Mouse (Mus musculus) heart, postnatal 0 days (tissue): Measurements from ENCODE around the gene Hunk. TPM values are rescaled to one million over a fixed set of nuclear protein-coding genes. Genes with fewer than 3 reads are reported as not detected.

Source experiments
- ATAC-seq: fragments of 200-750 bp; cut with Nextera tagmentation; 2 replicates; pipeline ENCODE4 v1.8.0; 2017; ENCODE audit warnings: low read depth, moderate number of reproducible peaks, moderate library complexity; ENCODE audit not compliant: insufficient read depth
- DNase-seq: peaks from one replicate; pipeline ENCODE4 v3.0.0-alpha.2; 2016; ENCODE audit warnings: low spot score
- H3K27ac ChIP-seq: fragments of 300-500 bp; sonication (generic); 2 replicates; pipeline ENCODE4 v1.5.1; 2014; ENCODE audit warnings: low read depth, mild to moderate bottlenecking
- H3K27me3 ChIP-seq: fragments of 300-500 bp; sonication (generic); 2 replicates; pipeline ENCODE4 v1.6.1; 2014; ENCODE audit warnings: low read length, mixed read lengths; ENCODE audit not compliant: control insufficient read depth, insufficient read depth
- H3K36me3 ChIP-seq: fragments of 300-500 bp; sonication (generic); replicated peaks from 2 replicates; pipeline ENCODE4 v1.6.1; 2014; ENCODE audit warnings: low read length, mixed read lengths; ENCODE audit not compliant: control insufficient read depth, insufficient read depth
- H3K4me1 ChIP-seq: fragments of 300-500 bp; sonication (generic); 2 replicates; pipeline ENCODE4 v1.6.1; 2014; ENCODE audit warnings: antibody characterized with exemption; ENCODE audit not compliant: control insufficient read depth, insufficient read depth
- H3K4me2 ChIP-seq: fragments of 300-500 bp; sonication (generic); 2 replicates; pipeline ENCODE4 v1.6.1; 2014; ENCODE audit warnings: low read depth, mild to moderate bottlenecking, low read length, moderate library complexity
- H3K4me3 ChIP-seq: fragments of 300-500 bp; sonication (generic); 2 replicates; pipeline ENCODE4 v1.5.1; 2014; ENCODE audit warnings: low read depth, low read length
- H3K9ac ChIP-seq: fragments of 300-500 bp; sonication (generic); replicated peaks from 2 replicates; pipeline ENCODE4 v1.6.1; 2014; ENCODE audit warnings: low read depth, low read length, mixed read lengths
- H3K9me3 ChIP-seq: fragments of 300-500 bp; sonication (generic); replicated peaks from 2 replicates; pipeline ENCODE4 v1.6.1; 2016; ENCODE audit warnings: low read length; ENCODE audit not compliant: control insufficient read depth
- CTCF ChIP-seq: IDR thresholded peaks from 2 replicates; pipeline ENCODE4 v1.5.1; 2016; ENCODE audit warnings: antibody characterized with exemption, control low read depth, low read depth
- EP300 ChIP-seq: IDR thresholded peaks from 2 replicates; pipeline ENCODE4 v1.6.1; 2016; ENCODE audit warnings: antibody characterized with exemption, low read depth
- WGBS: fragments of 180-500 bp; shearing (Covaris S2); extraction: QIAGEN DNeasy Blood & Tissue Kit; methylation state at CpG from one replicate; pipeline ENCODE4 v1.1.7; 2014; 5-methylcytosine and 5-hydroxymethylcytosine counted together
- polyA plus RNA-seq: library from polyadenylated mRNA; unstranded; fragments of >200 nt; fragmentation: Nextera tagmentation; extraction: Ambion mirVana; gene quantifications from 2 replicates; pipeline ENCODE4 v1.2.1, GENCODE M21; 2015
- total RNA-seq: library from RNA; depleted of rRNA; stranded (reverse); fragments of >200 nt; gene quantifications from 2 replicates; pipeline ENCODE4 v1.2.3, GENCODE M21; 2014; ENCODE audit warnings: low replicate concordance; rRNA removed

Hunk gene
- total and polyA plus RNA-seq, 2 experiments from 2014 or later, result 1.6 to 3.3 TPM

GRCm38 (mm10) chr16:90545509-90545908 is 159.7 kb downstream of the Hunk start:
- WGBS, result 61% methylated on average over 3 of the region's 3 CpGs
- H3K27me3 ChIP-seq, result 0 out of 2 replicates have a peak, but pooled peaks cover 8% of the 10 kb centered on the region
- H3K4me1 ChIP-seq, result no peaks in the 10 kb centered on the region; the same call in 1 of the 2 replicates
- ATAC-seq (no peak), DNase-seq (no peak)
- H3K4me2 ChIP-seq, result no peak overlapping the region
- H3K9ac ChIP-seq, result no peak overlapping the region
- no peak overlapping the region for H3K4me3 ChIP-seq
- H3K27ac ChIP-seq, result no peak overlapping the region
- H3K9me3 ChIP-seq, result no peaks in the 10 kb centered on the region
- TF ChIP-seq CTCF (no peak), EP300 (no peak)
- H3K36me3 ChIP-seq, result no peaks in the 10 kb centered on the region

GRCm38 (mm10) chr16:90546591-90546990 is 160.8 kb downstream of the Hunk start:
- Histone ChIP-seq H3K4me2 (no peak overlapping the region), H3K36me3 (no peaks in the 10 kb centered on the region), H3K27ac (no peak overlapping the region), H3K4me3 (no peak overlapping the region), H3K27me3 (0 out of 2 replicates have a peak, but pooled peaks cover 8% of the 10 kb centered on the region), H3K9me3 (no peaks in the 10 kb centered on the region), H3K4me1 (no peaks in the 10 kb centered on the region; the same call in 1 of the 2 replicates), H3K9ac (no peak overlapping the region)
- DNase-seq, result no peak
- ATAC-seq, result no peak
- WGBS, result 86% methylated on average over 3 of the region's 3 CpGs
- TF ChIP-seq EP300 (no peak), CTCF (no peak)

GRCm38 (mm10) chr16:90547996-90548395 is 162.2 kb downstream of the Hunk start:
- no peak for TF ChIP-seq CTCF
- TF ChIP-seq EP300, result no peak
- Histone ChIP-seq H3K27ac (no peak overlapping the region), H3K36me3 (no peaks in the 10 kb centered on the region), H3K4me1 (no peaks in the 10 kb centered on the region), H3K27me3 (0 out of 2 replicates have a peak, but pooled peaks cover 6% of the 10 kb centered on the region), H3K9me3 (no peaks in the 10 kb centered on the region), H3K4me2 (no peak overlapping the region), H3K9ac (no peak overlapping the region), H3K4me3 (no peak overlapping the region)
- ATAC-seq, result no peak
- DNase-seq, result no peak
- 80% methylated on average over 9 of the region's 9 CpGs for WGBS

Other genes with a start within 250 kb of the Hunk start
- 2.6 and 5.7 TPM in 2 replicates for gene Tiam1, start 242.2 kb upstream of the Hunk start, total RNA-seq
- gene Tiam1, start 242.2 kb upstream of the Hunk start, polyA plus RNA-seq, result 3.6 and 5.5 TPM in 2 replicates
- gene Sod1, start 165.3 kb upstream of the Hunk start, total RNA-seq, result 155 and 222 TPM in 2 replicates
- gene Sod1, start 165.3 kb upstream of the Hunk start, polyA plus RNA-seq, result 1,411 and 1,533 TPM in 2 replicates
- 3.9 and 15.7 TPM in 2 replicates for gene Scaf4, start 101.5 kb upstream of the Hunk start, total RNA-seq
- 8.7 and 9.5 TPM in 2 replicates for gene Scaf4, start 101.5 kb upstream of the Hunk start, polyA plus RNA-seq